Mouse (Mus musculus) liver, embryonic 18 days (tissue): ENCODE measurements around the gene 1110012L19Rik. TPM values are rescaled to one million over a fixed set of nuclear protein-coding genes. Genes with fewer than 3 reads are reported as not detected.

ENCODE experiments used
- polyA plus RNA-seq: library from polyadenylated mRNA; depleted of rRNA; stranded (reverse); fragments of >200 nt; gene quantifications from 2 replicates; pipeline ENCODE4 v1.2.3, GENCODE M21; 2012; rRNA removed

Gene 1110012L19Rik
- polyA plus RNA-seq = 7.1 TPM in 2 replicates

GRCm38 (mm10) chrX:70385276-70385961 lies at the start of gene 1110012L19Rik:
Gene 1110012L19Rik (plus strand): TSS chrX:70385877.

GRCm38 (mm10) chrX:70364661-70365613 lies 20.7 kb upstream of the 1110012L19Rik start, which contains the start of gene Ids:
Gene Ids (minus strand): TSS chrX:70365084.

Other genes starting within 250 kb of the 1110012L19Rik start
- gene Ids, start 20.8 kb upstream of the 1110012L19Rik start, polyA plus RNA-seq = 1.6 TPM in 2 replicates
- gene Tmem185a, start 91.3 kb downstream of the 1110012L19Rik start, polyA plus RNA-seq = 11.2 and 12.1 TPM in 2 replicates